Mouse (Mus musculus) forebrain, postnatal 0 days (tissue): ENCODE results near the gene Tspo. TPM values are rescaled to one million over a fixed set of nuclear protein-coding genes. Genes with fewer than 3 reads are reported as not detected.

ENCODE experiments used
- ATAC-seq: fragments of 200-750 bp; cut with Nextera tagmentation; 2 replicates; pipeline ENCODE4 v1.8.0; 2017; ENCODE audit warnings: mild to moderate bottlenecking, moderate library complexity
- DNase-seq: peaks from one replicate; pipeline ENCODE4 v3.0.0-alpha.2; 2015
- H3K27ac ChIP-seq: fragments of 300-500 bp; sonication (generic); 2 replicates; pipeline ENCODE4 v1.5.1; 2014; ENCODE audit warnings: low read depth, mild to moderate bottlenecking, antibody characterized with exemption, low read length, moderate library complexity, mixed read lengths
- H3K27me3 ChIP-seq: fragments of 300-500 bp; sonication (generic); 2 replicates; pipeline ENCODE4 v1.6.1; 2014; ENCODE audit warnings: mild to moderate bottlenecking, low read length, mixed read lengths; ENCODE audit not compliant: insufficient read depth
- H3K36me3 ChIP-seq: fragments of 300-500 bp; sonication (generic); 2 replicates; pipeline ENCODE4 v1.6.1; 2014; ENCODE audit warnings: mild to moderate bottlenecking, moderate library complexity; ENCODE audit not compliant: insufficient read depth
- H3K4me1 ChIP-seq: fragments of 300-500 bp; sonication (generic); 2 replicates; pipeline ENCODE4 v1.6.1; 2014; ENCODE audit warnings: antibody characterized with exemption; ENCODE audit not compliant: insufficient read depth
- H3K4me2 ChIP-seq: fragments of 300-500 bp; sonication (generic); 2 replicates; pipeline ENCODE4 v1.6.1; 2014; ENCODE audit warnings: low read depth, mild to moderate bottlenecking, moderate library complexity
- H3K4me3 ChIP-seq: fragments of 300-500 bp; sonication (generic); 2 replicates; pipeline ENCODE4 v1.5.1; 2014; ENCODE audit warnings: low read depth, low read length, mixed read lengths
- H3K9ac ChIP-seq: fragments of 300-500 bp; sonication (generic); 2 replicates; pipeline ENCODE4 v1.6.1; 2014; ENCODE audit warnings: mild to moderate bottlenecking
- H3K9me3 ChIP-seq: fragments of 300-500 bp; sonication (generic); 2 replicates; pipeline ENCODE4 v1.6.1; 2016; ENCODE audit warnings: low read length
- CTCF ChIP-seq: sonication (generic); IDR thresholded peaks from 2 replicates; pipeline ENCODE4 v1.5.1; 2016; ENCODE audit warnings: antibody characterized with exemption, control low read depth, low read depth
- WGBS: fragments of 180-500 bp; shearing (Covaris S2); extraction: QIAGEN DNeasy Blood & Tissue Kit; methylation state at CpG from one replicate; pipeline ENCODE4 v1.1.7; 2014; 5-methylcytosine and 5-hydroxymethylcytosine counted together
- polyA plus RNA-seq: library from polyadenylated mRNA; unstranded; fragments of >200 nt; fragmentation: Nextera tagmentation; extraction: Ambion mirVana; gene quantifications from 2 replicates; pipeline ENCODE4 v1.2.1, GENCODE M21; 2015
- total RNA-seq: library from RNA; depleted of rRNA; stranded (reverse); fragments of >200 nt; gene quantifications from 2 replicates; pipeline ENCODE4 v1.2.3, GENCODE M21; 2014

Tspo gene
- total and polyA plus RNA-seq, 2 experiments from 2014 or later, result 5.7 to 15.3 TPM

- Histone ChIP-seq H3K27ac (no peak overlapping the region), H3K36me3 (peaks cover 6% of the 10 kb centered on the region; the same call in 1 of the 2 replicates), H3K27me3 (no peaks in the 10 kb centered on the region), H3K4me2 (no peak overlapping the region), H3K9ac (no peak overlapping the region), H3K4me3 (no peak overlapping the region), H3K4me1 (no peaks in the 10 kb centered on the region), H3K9me3 (no peaks in the 10 kb centered on the region)
- WGBS, result 67% methylated on average over 2 of the region's 2 CpGs
- DNase-seq, result no peak
- TF ChIP-seq CTCF, result 0 out of 2 replicates have a peak, but pooled peaks have one; percentile 16
- ATAC-seq, result no peak
Measured at GRCm38 (mm10) chr15:83570641-83571040, 7.2 kb downstream of the Tspo start.

- no peak for TF ChIP-seq CTCF
- Histone ChIP-seq H3K27ac (no peak overlapping the region), H3K4me1 (no peaks in the 10 kb centered on the region), H3K9me3 (no peaks in the 10 kb centered on the region), H3K36me3 (peaks cover 16% of the 10 kb centered on the region), H3K9ac (no peak overlapping the region), H3K4me3 (no peak overlapping the region), H3K4me2 (no peak overlapping the region), H3K27me3 (no peaks in the 10 kb centered on the region)
- no peak for DNase-seq
- ATAC-seq, result no peak
- WGBS, result 85% methylated on average over 5 of the region's 5 CpGs
Measured at GRCm38 (mm10) chr15:83571636-83572035, 8.2 kb downstream of the Tspo start.

GRCm38 (mm10) chr15:83572132-83572531 is 8.7 kb downstream of the Tspo start:
- Histone ChIP-seq H3K36me3 (peaks cover 19% of the 10 kb centered on the region), H3K9ac (no peak overlapping the region), H3K4me1 (no peaks in the 10 kb centered on the region), H3K4me3 (no peak overlapping the region), H3K9me3 (no peaks in the 10 kb centered on the region), H3K27me3 (no peaks in the 10 kb centered on the region), H3K27ac (no peak overlapping the region), H3K4me2 (no peak overlapping the region)
- no peak for ATAC-seq
- WGBS, result 96% methylated on average over 4 of the region's 4 CpGs
- DNase-seq, result no peak
- TF ChIP-seq CTCF, result no peak

- ATAC-seq (no peak), DNase-seq (no peak)
- peaks cover 34% of the 10 kb centered on the region for H3K36me3 ChIP-seq
- H3K9ac ChIP-seq, result no peak overlapping the region
- H3K9me3 ChIP-seq, result no peaks in the 10 kb centered on the region
- H3K4me1 ChIP-seq, result no peaks in the 10 kb centered on the region
- H3K27ac ChIP-seq, result no peak overlapping the region
- WGBS, result 95% methylated on average over 12 of the region's 12 CpGs
- TF ChIP-seq CTCF, result no peak
- no peak overlapping the region for H3K4me2 ChIP-seq
- no peaks in the 10 kb centered on the region for H3K27me3 ChIP-seq
- no peak overlapping the region for H3K4me3 ChIP-seq
Measured at GRCm38 (mm10) chr15:83573606-83574005, 10.2 kb downstream of the Tspo start.

GRCm38 (mm10) chr15:83574731-83575351 is 11.4 kb downstream of the Tspo start:
- Histone ChIP-seq H3K9me3 (no peaks in the 10 kb centered on the region), H3K36me3 (peaks cover 46% of the 10 kb centered on the region), H3K9ac (no peak overlapping the region), H3K4me2 (no peak overlapping the region), H3K27ac (no peak overlapping the region), H3K4me1 (no peaks in the 10 kb centered on the region), H3K4me3 (no peak overlapping the region), H3K27me3 (no peaks in the 10 kb centered on the region)
- TF ChIP-seq CTCF, result no peak
- no peak for DNase-seq
- 85% methylated on average over 6 of the region's 6 CpGs for WGBS
- ATAC-seq, result no peak

GRCm38 (mm10) chr15:83575543-83575942 is 12.2 kb downstream of the Tspo start:
- no peak for TF ChIP-seq CTCF
- WGBS, result 97% methylated on average over 8 of the region's 8 CpGs
- Histone ChIP-seq H3K9me3 (no peaks in the 10 kb centered on the region), H3K4me3 (no peak overlapping the region), H3K4me2 (no peak overlapping the region), H3K27ac (no peak overlapping the region), H3K27me3 (no peaks in the 10 kb centered on the region), H3K9ac (no peak overlapping the region), H3K4me1 (no peaks in the 10 kb centered on the region), H3K36me3 (peaks cover 53% of the 10 kb centered on the region)
- DNase-seq, result no peak
- ATAC-seq, result no peak

GRCm38 (mm10) chr15:83576651-83577050 is 13.3 kb downstream of the Tspo start:
- Histone ChIP-seq H3K27me3 (no peaks in the 10 kb centered on the region), H3K9me3 (no peaks in the 10 kb centered on the region), H3K4me2 (no peak overlapping the region), H3K27ac (no peak overlapping the region), H3K9ac (no peak overlapping the region), H3K36me3 (peaks cover 64% of the 10 kb centered on the region), H3K4me3 (no peak overlapping the region), H3K4me1 (no peaks in the 10 kb centered on the region)
- no peak for TF ChIP-seq CTCF
- ATAC-seq (no peak), DNase-seq (no peak)
- 94% methylated on average over 9 of the region's 9 CpGs for WGBS
